Mouse (Mus musculus): ENCODE measurements around the gene Tcap.

Gene Tcap

GRCm38 (mm10) chr11:98383261-98384030 is at the start of gene Tcap:
TSS of gene Tcap (plus strand) at chr11:98383811.
- no peak for DNase-seq (ENCODE audit: low spot score)

DNA sequence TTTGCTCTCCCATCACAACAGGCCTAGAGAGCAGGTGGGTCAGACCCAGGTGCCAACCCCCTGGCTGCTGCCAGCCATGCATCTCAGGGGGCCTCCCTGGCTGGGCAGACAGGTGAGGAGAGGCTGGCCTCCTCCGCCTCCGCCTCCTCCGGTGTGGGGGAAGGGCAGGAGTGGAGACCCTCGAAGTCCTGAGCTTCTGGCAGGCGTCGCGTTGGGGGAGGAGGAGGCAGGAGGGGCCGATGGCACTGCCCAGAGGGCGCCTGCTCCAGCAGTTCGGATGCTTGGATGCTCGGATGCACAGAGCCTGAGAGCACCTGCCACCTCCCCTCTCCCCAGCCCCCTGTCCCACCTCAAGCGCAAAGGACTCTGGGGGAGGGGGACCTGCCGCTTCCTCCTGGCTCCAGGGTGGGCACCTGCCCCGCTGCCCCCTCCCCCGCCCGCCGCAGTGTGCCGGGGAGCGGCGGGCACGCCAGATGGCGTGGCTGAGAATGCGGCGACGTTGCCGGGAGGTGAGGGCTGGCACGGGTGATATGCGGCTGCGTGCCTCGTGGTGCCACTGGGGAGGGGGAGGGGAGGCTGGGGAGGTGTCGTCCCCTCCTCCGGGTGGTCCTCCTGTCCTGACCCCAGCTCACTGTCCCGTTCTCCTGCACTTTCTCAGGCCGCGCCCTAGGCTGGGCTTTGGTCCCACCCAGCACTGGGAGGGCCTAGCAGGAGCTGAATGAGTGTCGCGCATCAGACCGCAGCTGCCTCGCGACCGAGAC is 49.5 kb upstream of the Tcap start:
- no peak for DNase-seq (ENCODE audit: low spot score)

GRCm38 (mm10) chr11:98335250-98335649 is 48.4 kb upstream of the Tcap start:
- no peak for DNase-seq (ENCODE audit: low spot score)

GRCm38 (mm10) chr11:98336245-98337107 is 47.1 kb upstream of the Tcap start:
- DNase-seq (ENCODE audit: low spot score): no peak

DNA sequence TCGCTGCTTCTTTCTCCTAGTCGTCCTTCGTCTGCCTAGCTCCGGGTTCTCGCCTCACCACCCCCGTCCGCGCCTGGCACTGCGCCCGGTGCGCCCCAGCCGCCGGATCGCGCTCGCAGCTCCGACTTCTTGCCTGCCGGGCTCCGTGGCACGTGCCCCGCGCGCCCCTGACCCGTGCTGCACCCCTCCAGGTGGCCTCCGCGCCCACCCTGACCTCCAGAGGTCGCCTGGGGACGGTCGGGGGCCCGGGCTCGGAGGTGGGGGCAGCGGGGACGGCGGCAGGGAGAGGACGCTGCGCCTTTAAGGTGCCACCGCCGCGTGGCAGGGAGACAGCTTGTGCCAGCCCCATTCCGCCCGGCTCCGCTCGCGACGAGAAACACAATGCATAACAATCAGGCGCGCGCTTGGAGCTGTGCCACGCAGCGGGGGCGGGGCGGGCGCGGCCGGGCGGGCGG is 45.1 kb upstream of the Tcap start:
- no peak for DNase-seq (ENCODE audit: low spot score)

DNA sequence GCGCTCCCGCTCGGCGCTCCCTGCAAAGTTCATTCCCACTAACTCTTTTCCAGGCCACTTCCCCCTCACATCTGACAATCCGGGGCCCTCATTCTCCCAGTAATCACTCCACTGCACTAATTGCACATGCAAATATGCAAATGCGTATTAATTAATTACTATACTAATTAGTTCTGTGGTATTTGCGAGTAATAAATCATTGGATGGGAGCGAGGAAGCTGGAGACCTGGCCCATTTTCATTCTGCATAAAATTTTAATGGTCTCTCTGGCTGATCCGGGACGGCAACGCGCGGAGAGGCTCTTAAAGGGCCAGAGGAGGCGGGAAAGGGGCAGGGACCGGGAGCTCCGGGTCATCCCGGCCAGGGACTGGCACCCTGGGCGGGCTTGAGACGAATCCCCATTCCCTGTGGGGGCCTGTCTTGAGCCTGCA is 44.5 kb upstream of the Tcap start:
- no peak for DNase-seq (ENCODE audit: low spot score)

GRCm38 (mm10) chr11:98339679-98340287 is 43.8 kb upstream of the Tcap start:
- DNase-seq (ENCODE audit: low spot score): no peak

DNA sequence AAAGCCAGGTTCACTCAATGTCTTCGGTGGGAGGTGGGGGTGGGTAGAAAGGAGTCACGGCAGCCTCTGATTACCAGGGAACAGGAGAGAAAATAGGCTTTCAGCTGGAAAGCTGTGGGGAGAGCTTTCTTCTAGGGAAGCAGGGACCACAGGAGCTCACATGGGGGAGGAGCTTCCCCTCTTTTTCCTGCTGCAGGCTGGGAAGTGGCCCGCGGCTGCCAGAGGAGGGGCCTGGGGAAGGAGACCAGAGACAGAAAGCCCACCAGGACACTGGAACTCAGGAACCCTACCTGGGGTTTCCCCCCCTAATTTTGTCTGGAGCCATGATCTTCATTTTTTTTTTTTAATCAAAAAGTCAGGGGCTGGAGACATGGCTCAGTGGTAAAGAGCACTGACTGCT is 43.0 kb upstream of the Tcap start:
- DNase-seq (ENCODE audit: low spot score): no peak

DNA sequence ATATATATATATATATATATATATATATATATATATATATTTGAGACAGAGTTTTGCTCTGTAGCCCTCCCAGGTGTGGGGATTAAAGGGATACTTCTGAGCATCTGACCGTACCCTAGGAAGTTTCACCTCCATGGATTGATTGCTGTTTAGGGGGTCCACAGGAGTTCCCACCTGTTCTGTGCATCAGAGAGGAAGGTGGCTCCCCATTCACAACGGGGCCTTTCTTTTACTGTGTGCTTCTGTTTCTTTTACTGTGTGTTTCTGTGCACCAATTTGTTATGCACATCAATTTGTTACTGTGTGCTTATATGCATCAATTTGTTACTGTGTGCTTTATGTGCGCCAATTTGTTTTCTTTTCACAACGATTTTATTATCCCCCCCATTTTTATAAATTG is 42.4 kb upstream of the Tcap start:
- no peak for DNase-seq (ENCODE audit: low spot score)

DNA sequence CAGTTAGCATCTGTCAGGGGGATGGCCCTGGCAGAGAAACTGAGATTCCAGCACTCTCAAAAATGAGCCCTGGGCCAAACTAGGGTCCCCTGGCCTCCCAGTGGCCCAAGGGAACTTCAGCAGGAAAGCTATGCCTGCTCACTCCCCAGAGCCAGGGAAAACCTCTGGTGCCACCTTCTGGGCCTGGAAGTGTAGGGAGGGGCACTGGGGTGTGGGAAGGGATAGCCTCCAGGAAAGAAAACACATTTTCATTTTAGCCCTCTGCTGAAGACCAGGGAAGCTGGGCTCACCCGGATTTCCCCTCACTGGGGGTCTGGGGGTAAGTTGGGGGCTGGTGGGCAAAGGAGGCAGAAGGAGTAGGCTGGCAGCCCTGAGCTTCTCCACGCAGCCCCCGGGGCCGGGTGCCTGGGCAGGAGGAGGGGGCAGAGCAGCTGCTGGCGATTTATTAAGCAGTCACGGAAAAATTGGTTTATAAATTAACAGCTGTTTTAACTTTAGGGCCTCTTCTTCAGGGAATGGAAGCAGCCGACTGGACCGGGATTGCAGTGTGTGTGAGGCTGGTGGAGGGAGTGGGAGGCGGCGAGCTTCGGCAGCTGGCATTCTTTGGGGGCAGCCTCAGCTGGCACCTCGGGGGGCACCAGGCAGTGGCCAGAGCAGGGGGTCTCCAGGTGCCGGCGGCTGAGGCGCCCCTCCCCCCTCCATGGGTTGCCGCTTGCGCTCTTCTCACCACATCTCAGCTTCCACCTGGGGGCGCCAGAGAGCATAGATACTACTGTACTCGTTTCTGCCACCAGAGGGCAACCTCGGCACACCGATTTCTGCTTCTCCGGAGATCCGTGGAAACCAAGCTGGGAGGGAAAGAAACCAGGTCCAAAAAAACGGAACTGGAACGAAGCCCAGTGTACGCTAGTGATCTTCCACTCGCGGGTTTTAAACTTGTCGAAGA is 41.3 kb upstream of the Tcap start:
- peak; percentile 88 for DNase-seq (ENCODE audit: low spot score)

DNA sequence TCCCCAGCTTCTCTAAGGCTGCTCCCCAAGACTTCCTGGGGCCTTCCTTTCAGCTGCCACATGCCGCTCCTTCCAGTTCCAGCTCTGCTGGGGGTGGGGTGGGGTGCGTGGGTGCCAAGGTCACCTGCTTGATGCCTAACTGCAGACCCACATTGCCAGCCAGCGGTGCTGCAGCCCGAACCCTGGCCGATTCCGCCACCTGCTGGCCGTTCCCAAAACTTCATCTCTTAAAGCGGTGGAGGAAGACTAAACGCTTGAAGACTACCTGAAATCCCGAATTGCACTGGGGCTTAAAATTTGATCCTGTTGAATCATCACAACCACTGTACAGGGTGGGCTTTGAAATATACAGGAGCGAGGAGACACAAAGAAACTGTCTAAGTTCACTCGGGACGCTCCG is 38.4 kb upstream of the Tcap start:
- peak; percentile 79 for DNase-seq (ENCODE audit: low spot score)

DNA sequence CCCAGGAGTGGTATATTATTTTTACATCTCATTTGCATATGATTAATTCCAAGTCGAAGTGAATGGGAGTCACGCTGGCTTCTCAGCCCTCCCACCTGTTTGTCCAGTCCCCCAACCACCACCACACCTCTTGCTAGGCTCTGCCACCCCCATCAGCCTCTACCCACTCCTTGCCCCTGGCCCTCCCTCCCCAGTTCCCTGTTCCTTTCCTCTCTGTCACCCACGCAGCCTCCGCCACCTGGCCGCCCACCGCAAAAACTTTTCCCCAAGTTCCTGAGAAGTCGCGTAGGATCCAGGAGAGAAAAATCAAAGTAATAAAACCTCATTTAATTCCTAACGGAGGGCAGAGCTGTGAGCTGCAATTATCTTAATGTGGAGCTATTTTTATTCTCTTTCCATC is 37.4 kb upstream of the Tcap start:
- no peak for DNase-seq (ENCODE audit: low spot score)

DNA sequence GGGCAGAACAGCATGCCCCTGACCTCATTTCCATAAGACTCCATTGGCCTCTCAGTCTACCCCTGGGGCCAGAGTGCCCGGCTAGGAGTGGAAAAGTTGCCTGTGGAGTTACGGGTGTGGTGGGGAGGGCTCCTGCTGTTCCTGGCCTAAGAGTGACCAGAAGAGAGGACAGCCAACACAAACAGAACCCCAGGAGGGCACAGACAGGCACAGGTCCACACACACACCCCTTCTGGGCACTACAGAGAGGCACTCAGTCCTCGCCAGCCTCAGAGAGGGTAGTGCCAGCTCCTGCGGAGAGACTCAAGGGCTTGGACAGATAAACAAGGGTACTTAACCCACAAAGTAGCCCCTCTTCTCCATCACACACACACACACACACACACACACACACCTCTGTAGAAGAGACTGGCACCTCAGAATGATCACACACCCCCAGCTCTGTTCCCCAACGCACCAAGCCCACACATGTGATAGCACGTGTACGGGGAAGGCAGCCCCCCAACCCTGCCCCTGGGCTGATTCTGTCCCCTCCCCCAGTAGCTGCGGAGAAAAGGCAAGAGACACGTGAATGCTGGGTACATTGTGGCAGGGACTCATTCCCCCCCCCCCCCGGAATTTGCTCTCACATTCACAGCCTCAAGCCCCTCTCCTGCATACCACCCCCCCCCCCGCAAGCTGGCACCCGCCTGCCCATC is 36.1 kb upstream of the Tcap start:
- no peak for DNase-seq (ENCODE audit: low spot score)

GRCm38 (mm10) chr11:98348083-98348961 is 35.3 kb upstream of the Tcap start, which contains the start of gene Ppp1r1b:
TSS of gene Ppp1r1b (plus strand) at chr11:98348404.
- DNase-seq (ENCODE audit: low spot score): peak; percentile 73

GRCm38 (mm10) chr11:98349308-98349707 is 34.3 kb upstream of the Tcap start:
- no peak for DNase-seq (ENCODE audit: low spot score)

DNA sequence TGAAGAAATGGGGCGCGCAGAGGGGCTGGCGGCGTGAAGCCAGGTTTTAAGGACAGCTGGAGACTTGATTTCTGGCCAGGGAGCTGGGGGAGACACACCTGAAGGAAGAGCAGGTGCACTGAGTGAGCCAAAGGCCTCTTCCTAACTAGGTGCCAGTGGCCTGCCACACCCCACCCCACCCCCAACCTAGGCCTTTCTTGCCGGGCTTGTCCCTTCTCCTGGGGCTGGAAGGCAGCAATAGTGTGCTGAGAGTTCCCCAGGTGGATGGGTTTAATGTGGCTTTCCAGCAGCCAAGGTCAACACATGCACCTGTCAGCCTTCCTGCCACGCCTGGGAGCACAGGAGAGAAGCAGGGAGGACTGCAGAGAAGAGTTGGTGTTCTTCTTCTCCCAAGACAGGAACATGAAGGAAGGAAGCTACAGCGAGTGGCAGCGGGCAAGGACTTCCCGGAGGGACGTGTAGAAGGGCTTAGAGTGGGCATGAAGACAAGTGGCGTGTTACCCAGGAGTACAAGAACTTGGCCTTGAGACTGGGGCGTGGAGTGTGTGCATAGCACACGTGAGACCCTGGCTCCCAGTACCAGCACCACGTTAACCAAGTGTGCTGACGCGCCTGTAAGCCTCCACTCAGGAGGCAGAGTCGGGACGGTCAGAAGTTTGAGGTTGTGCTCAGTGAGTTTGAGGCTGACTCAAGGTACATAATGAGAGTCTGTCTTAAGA is 31.2 kb upstream of the Tcap start:
- no peak for DNase-seq (ENCODE audit: low spot score)

GRCm38 (mm10) chr11:98353651-98354211 is 29.9 kb upstream of the Tcap start:
- DNase-seq (ENCODE audit: low spot score): no peak

DNA sequence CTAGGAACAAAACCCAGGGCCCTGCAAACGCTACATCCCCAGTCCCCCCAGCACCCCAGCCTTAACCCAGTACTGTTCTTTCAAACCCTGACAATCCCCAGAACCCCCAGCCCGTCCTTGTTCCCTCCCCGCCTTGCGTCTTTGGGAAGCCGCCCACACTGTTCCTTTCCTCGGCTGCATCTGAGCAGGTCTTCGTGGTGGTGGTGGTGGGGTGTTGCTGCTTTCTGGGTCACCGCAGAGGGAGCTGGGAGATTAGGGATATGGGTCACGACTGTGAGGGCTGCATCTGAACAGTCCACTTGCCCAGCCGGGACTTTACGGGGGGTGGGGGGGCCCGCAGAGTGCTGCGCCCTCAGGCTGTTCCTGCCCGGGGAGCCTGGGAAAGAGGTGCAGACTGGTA is 29.2 kb upstream of the Tcap start:
- no peak for DNase-seq (ENCODE audit: low spot score)
